Mouse (Mus musculus) cerebellum, postnatal 4 days (tissue): ENCODE data around the gene Sp140.
"Not testable (repeated sequence)": the region's sequence is repeated elsewhere in the genome, so short reads cannot be mapped to it uniquely, and the experiment has no call there.

Source experiments
- DNase-seq, 2 experiments: peaks; one replicate each; pipeline ENCODE4 v3.0.0; 2022; ENCODE audit warnings: low spot score in 2 of 2, mixed read lengths in 1 of 2

Sp140 gene

GRCm38 (mm10) chr1:85600078-85600477 lies at the start of gene Sp140:
TSS of gene Sp140 (plus strand) at chr1:85600378.
- DNase-seq, result not testable (repeated sequence)

- DNase-seq, result peak; percentile 13 to 51
These were observed 44.9 kb upstream of the Sp140 start for GRCm38 (mm10) chr1:85555261-85555660.

GRCm38 (mm10) chr1:85573554-85573953 lies 26.6 kb upstream of the Sp140 start:
- DNase-seq, result not testable (repeated sequence)

GRCm38 (mm10) chr1:85575376-85575775 lies 24.8 kb upstream of the Sp140 start, which contains the start of gene G530012D18Rik:
TSS of gene G530012D18Rik (plus strand) at chr1:85575676.
- not testable (repeated sequence) for DNase-seq

- not testable (repeated sequence) for DNase-seq
These were observed 21.7 kb upstream of the Sp140 start for GRCm38 (mm10) chr1:85578372-85579010.

GRCm38 (mm10) chr1:85579199-85580147 lies 20.7 kb upstream of the Sp140 start:
- not testable (repeated sequence) for DNase-seq

- DNase-seq, result not testable (repeated sequence)
These were observed 20.0 kb upstream of the Sp140 start for GRCm38 (mm10) chr1:85580148-85580534.

- not testable (repeated sequence) for DNase-seq
These were observed 19.6 kb upstream of the Sp140 start for GRCm38 (mm10) chr1:85580578-85580977.

GRCm38 (mm10) chr1:85581518-85581917 lies 18.7 kb upstream of the Sp140 start:
- not testable (repeated sequence) for DNase-seq

- not testable (repeated sequence) for DNase-seq
These were observed 11.5 kb upstream of the Sp140 start for GRCm38 (mm10) chr1:85588697-85589096.

GRCm38 (mm10) chr1:85592526-85592925 lies 7.7 kb upstream of the Sp140 start:
- DNase-seq, result not testable (repeated sequence)

GRCm38 (mm10) chr1:85598271-85599012 lies 1.7 kb upstream of the Sp140 start, which contains the start of gene Sp110:
TSS of gene Sp110 (minus strand) at chr1:85598817.
- DNase-seq, result not testable (repeated sequence)

- not testable (repeated sequence) for DNase-seq
These were observed 616 bp downstream of the Sp140 start for GRCm38 (mm10) chr1:85600794-85601193.

GRCm38 (mm10) chr1:85604341-85604740 lies 4.2 kb downstream of the Sp140 start:
- DNase-seq, result not testable (repeated sequence)

- not testable (repeated sequence) for DNase-seq
These were observed 8.2 kb downstream of the Sp140 start for GRCm38 (mm10) chr1:85608361-85608760.

- not testable (repeated sequence) for DNase-seq
These were observed 10.4 kb downstream of the Sp140 start for GRCm38 (mm10) chr1:85610581-85610980.

- DNase-seq, result not testable (repeated sequence)
These were observed 14.9 kb downstream of the Sp140 start for GRCm38 (mm10) chr1:85615096-85615495.

- DNase-seq, result not testable (repeated sequence)
These were observed 15.6 kb downstream of the Sp140 start for GRCm38 (mm10) chr1:85615819-85616218.

GRCm38 (mm10) chr1:85617161-85617560 lies 17.0 kb downstream of the Sp140 start:
- DNase-seq, result not testable (repeated sequence)

GRCm38 (mm10) chr1:85618689-85619088 lies 18.5 kb downstream of the Sp140 start:
- not testable (repeated sequence) for DNase-seq

- not testable (repeated sequence) for DNase-seq
These were observed 36.8 kb downstream of the Sp140 start for GRCm38 (mm10) chr1:85636936-85637335.
